Mouse (Mus musculus): ENCODE results near the gene Hoxa7.

GRCm38 (mm10) chr6:52249826-52250225 is 28.2 kb upstream of the Hoxa7 start:
- TF ChIP-seq POLR2A (IDR thresholded peaks at IDR 0.05; ENCODE audit: borderline replicate concordance, low read depth, low read length): no peak
- TF ChIP-seq CTCF (IDR thresholded peaks at IDR 0.05; ENCODE audit: low read depth, low read length): no peak
